Mouse (Mus musculus) kidney, postnatal 25 days (tissue): ENCODE measurements around the gene Yipf3.
A peak's percentile ranks its signal among the peaks of the same experiment; 100 is the strongest.

ENCODE experiments used
- DNase-seq, 2 experiments: peaks; one replicate each; pipeline ENCODE4 v3.0.0; 2021; ENCODE audit warnings: mixed read lengths in 2 of 2

Yipf3 gene

DNA sequence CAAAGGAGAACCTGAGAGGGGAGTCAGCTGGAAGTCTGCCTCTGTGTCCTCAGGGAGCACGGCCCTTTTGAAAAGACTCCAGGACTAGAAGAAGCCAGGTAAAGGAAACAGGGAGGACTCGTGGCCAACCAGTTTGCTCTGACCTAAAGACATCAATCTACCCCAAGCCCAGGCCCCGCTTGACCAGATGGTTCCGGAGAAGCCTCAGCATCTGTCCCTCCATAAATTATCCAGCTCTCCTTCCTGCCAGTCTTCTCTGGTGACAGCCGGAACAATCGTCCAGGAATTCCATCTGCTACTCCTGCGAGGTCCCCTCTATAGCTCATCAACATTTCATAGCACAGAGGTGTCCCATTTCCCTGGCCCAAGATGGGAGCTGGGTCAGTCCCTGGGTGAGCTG lies 36.8 kb downstream of the Yipf3 start:
- no peak for DNase-seq

- DNase-seq: no peak
Observed at GRCm38 (mm10) chr17:46285407-46285806, 37.5 kb downstream of the Yipf3 start.

- DNase-seq: peak; percentile 86 to 92
Observed at GRCm38 (mm10) chr17:46287678-46288095, 39.8 kb downstream of the Yipf3 start.

DNA sequence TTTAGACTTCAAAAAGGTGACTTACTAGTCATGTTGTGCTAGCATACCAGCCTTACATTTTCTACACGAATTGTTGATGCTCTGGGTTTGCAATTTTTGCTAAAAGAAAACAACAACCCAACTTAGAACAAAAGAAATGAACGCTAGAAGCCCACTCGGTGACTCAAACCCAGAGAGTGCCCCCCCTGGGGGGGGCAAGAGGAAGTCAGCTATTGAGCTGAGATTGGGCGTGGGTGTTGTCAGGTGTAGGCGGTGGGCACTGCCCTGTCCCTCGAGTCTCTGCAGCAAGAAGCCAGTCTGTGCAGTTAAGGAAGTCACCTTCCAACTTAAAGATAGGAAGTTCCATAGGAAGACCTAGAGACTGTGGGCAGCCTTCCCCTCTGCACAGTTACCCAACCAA lies 48.7 kb downstream of the Yipf3 start:
- DNase-seq: peak in 1 of 2 experiments; percentile 19

- DNase-seq: no peak
Observed at GRCm38 (mm10) chr17:46297028-46297363, 49.1 kb downstream of the Yipf3 start.

DNA sequence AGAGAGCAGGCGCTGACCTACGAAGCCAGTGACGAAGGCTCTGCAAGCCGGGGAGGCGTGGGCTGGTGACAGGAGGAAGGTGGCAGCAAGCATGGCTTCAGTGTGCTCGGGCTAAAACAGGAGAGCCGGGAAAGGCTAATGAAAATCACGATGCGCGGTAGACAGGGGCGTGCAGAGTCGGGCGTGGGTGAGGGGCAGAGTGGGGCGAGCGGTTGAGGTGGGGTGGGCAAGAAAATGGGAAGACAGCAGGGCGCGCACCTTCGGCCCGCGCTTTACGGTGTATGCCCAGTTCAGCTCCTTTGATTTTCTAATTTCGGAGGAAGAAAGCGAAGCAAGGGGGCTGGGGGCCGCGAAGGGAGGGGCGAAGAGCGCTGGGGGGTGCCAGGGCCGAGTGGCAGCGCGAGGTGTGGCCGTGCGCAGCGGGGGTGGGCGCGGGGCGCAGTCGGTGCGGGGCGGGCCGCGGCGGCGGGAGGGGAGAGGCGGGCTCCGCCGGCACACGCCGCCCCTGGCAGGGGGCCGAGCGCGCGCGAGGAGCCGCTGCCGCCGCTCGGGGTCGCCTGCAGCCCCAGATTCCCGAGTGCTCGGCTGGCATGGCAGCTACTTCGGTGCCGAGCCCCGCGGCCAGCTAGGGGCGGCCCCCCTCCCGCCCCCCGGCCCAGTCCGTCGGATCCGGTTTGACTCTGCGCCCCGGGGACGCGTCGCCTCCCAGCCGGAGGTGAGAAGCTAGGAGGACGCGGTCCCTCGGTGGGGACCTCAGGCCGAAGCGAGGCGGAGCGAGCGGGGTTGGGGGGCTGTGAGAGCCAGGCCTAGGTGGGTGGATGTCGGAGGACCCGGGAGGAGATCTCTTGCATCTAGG lies 49.7 kb downstream of the Yipf3 start, which contains the start of gene Dlk2:
Dlk2 (plus strand) TSS at position 58 of the 856 bp plus-strand sequence.
- peak; percentile 16 to 35 for DNase-seq

GRCm38 (mm10) chr17:46298220-46298913 lies 50.5 kb downstream of the Yipf3 start:
- peak; percentile 88 to 91 for DNase-seq

- peak; percentile 10 to 62 for DNase-seq
Observed at GRCm38 (mm10) chr17:46301892-46302291, 54.0 kb downstream of the Yipf3 start.
